Mouse (Mus musculus) lung, embryonic 16.5 days (tissue): ENCODE data around the gene Gm28048. TPM values are rescaled to one million over a fixed set of nuclear protein-coding genes. Genes with fewer than 3 reads are reported as not detected.
A peak's percentile ranks its signal among the peaks of the same experiment; 100 is the strongest.

Experiments used
- ATAC-seq: fragments of 200-750 bp; cut with Nextera tagmentation; 2 replicates; pipeline ENCODE4 v1.8.0; 2017; ENCODE audit warnings: low read depth, mild to moderate bottlenecking, moderate library complexity
- H3K27ac ChIP-seq: fragments of 300-500 bp; sonication (generic); 2 replicates; pipeline ENCODE4 v1.5.1; 2014; ENCODE audit warnings: mild to moderate bottlenecking, control low read depth, low read length
- H3K27me3 ChIP-seq: fragments of 300-500 bp; sonication (generic); 2 replicates; pipeline ENCODE4 v1.6.1; 2014; ENCODE audit warnings: low read depth, low read length, mixed read lengths; ENCODE audit not compliant: control insufficient read depth, insufficient read depth
- H3K36me3 ChIP-seq: fragments of 300-500 bp; sonication (generic); 2 replicates; pipeline ENCODE4 v1.6.1; 2014; ENCODE audit warnings: low read length; ENCODE audit not compliant: control insufficient read depth, insufficient read depth
- H3K4me1 ChIP-seq: fragments of 300-500 bp; sonication (generic); replicated peaks from 2 replicates; pipeline ENCODE4 v1.6.1; 2014; ENCODE audit warnings: low read length, mixed read lengths; ENCODE audit not compliant: control insufficient read depth, insufficient read depth
- H3K4me2 ChIP-seq: fragments of 300-500 bp; sonication (generic); 2 replicates; pipeline ENCODE4 v1.6.1; 2014; ENCODE audit warnings: low read depth, low read length, control low read depth
- H3K4me3 ChIP-seq: fragments of 300-500 bp; sonication (generic); 2 replicates; pipeline ENCODE4 v1.5.1; 2014; ENCODE audit warnings: mild to moderate bottlenecking, low read length, control low read depth
- H3K9ac ChIP-seq: fragments of 300-500 bp; sonication (generic); 2 replicates; pipeline ENCODE4 v1.6.1; 2014; ENCODE audit warnings: low read length, control low read depth
- H3K9me3 ChIP-seq: fragments of 300-500 bp; sonication (generic); 2 replicates; pipeline ENCODE4 v1.6.1; 2016; ENCODE audit warnings: low read length; ENCODE audit not compliant: control insufficient read depth
- WGBS: fragments of 180-500 bp; shearing (Covaris S2); extraction: QIAGEN DNeasy Blood & Tissue Kit; methylation state at CpG from one replicate; pipeline ENCODE4 v1.1.7; 2014; 5-methylcytosine and 5-hydroxymethylcytosine counted together
- polyA plus RNA-seq: library from polyadenylated mRNA; unstranded; fragments of >200 nt; fragmentation: Nextera tagmentation; extraction: Ambion mirVana; gene quantifications from 2 replicates; pipeline ENCODE4 v1.2.1, GENCODE M21; 2015

Gm28048 gene
- polyA plus RNA-seq, 1 experiment from 2014 or later = 13.9 TPM

DNA sequence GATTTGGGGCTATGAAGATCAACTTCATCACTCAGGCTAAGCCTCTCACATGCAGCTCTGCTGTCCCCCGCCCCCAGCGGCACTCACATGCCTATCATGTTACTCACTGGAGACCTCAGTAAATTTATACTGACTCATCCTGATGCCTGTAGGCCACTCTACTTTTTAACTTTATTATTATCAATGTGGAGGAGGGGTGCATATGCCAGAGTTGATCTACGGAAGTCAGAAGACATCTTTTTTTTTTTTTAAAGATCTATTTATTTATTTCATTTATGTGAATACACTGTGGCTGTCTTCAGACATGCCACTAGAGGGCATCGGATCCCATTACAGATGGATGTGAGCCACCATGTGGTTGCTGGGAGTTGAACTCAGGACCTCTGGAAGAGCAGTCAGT is 16.4 kb downstream of the Gm28048 start:
- Histone ChIP-seq H3K9me3 (peaks cover 6% of the 10 kb centered on the region), H3K36me3 (peaks cover 6% of the 10 kb centered on the region; the same call in 1 of the 2 replicates), H3K9ac (no peak overlapping the region), H3K4me2 (no peak overlapping the region), H3K27ac (no peak overlapping the region), H3K27me3 (no peaks in the 10 kb centered on the region), H3K4me3 (no peak overlapping the region), H3K4me1 (no peaks in the 10 kb centered on the region)
- ATAC-seq = no peak
- whole genome bisulfite sequencing = 82% methylated on average over 4 of the region's 4 CpGs

DNA sequence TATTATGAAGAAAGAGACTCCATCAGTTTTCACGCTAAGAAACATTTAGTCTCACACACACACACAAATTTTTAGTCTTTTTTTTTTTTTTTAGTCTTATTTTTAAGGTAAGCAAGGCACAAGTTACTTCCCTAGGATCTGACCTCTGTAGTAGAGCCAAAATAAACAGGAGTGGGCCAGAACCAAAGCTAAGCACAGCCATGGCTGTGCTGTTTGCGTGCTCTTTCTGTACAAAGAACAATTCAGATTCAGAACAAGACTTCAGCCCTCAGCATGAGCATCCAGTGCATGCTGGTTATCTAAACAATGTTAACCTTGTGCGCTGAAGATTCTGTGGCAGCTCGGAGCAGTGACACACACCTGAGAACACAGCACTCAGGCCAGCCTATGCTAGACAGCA is 17.5 kb downstream of the Gm28048 start:
- no peaks in the 10 kb centered on the region for H3K27me3 ChIP-seq
- H3K9ac ChIP-seq = no peak overlapping the region
- 77% methylated on average over 4 of the region's 4 CpGs for WGBS
- H3K27ac ChIP-seq = no peak overlapping the region
- H3K36me3 ChIP-seq = peaks cover 6% of the 10 kb centered on the region; the same call in 1 of the 2 replicates
- H3K9me3 ChIP-seq = peaks cover 6% of the 10 kb centered on the region
- no peak overlapping the region for H3K4me2 ChIP-seq
- H3K4me3 ChIP-seq = no peak overlapping the region
- no peaks in the 10 kb centered on the region for H3K4me1 ChIP-seq
- no peak for ATAC-seq

GRCm38 (mm10) chr11:22962101-22962500 is 19.8 kb downstream of the Gm28048 start:
- 94% methylated on average over 1 of the region's 1 CpGs for WGBS
- Histone ChIP-seq H3K27me3 (no peaks in the 10 kb centered on the region), H3K9ac (no peak overlapping the region), H3K4me3 (no peak overlapping the region), H3K27ac (no peak overlapping the region), H3K4me2 (no peak overlapping the region), H3K36me3 (peaks cover 6% of the 10 kb centered on the region; the same call in 1 of the 2 replicates), H3K4me1 (no peaks in the 10 kb centered on the region), H3K9me3 (peaks cover 2% of the 10 kb centered on the region)
- no peak for ATAC-seq

DNA sequence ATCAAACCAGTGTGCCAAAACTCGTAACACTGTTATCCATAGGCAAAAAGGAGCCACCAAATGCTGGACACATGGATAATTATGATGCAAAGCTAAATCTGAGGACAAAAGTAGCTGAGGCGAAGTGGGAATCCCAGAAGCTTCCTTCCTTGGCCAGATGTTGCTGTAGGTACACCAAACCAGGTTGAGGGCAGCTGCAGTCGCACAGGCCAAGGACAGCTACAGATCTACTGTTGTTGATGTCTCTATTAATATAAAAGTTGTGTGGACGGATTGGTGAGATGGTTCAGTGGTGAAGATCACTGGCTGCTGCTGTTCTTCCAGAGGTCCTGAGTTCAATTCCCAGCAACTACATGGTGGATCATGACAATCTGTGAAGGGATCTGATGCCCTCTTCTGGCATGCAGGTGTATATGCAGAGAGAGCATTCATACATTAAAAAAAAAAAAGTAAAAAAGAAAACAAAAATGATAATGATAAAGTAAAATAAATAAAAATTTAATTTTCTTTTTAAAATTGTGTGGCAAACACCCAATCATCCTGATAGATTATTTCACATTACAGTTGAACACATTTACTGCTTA is 24.0 kb downstream of the Gm28048 start:
- WGBS = 93% methylated on average over 4 of the region's 4 CpGs

GRCm38 (mm10) chr11:22956830-22957229 is 25.1 kb downstream of the Gm28048 start:
- Histone ChIP-seq H3K4me3 (no peak overlapping the region), H3K9me3 (no peaks in the 10 kb centered on the region), H3K36me3 (no peaks in the 10 kb centered on the region), H3K9ac (no peak overlapping the region), H3K4me1 (no peaks in the 10 kb centered on the region), H3K4me2 (no peak overlapping the region), H3K27ac (no peak overlapping the region), H3K27me3 (no peaks in the 10 kb centered on the region)
- ATAC-seq = peak; percentile 73
- 74% methylated on average over 4 of the region's 4 CpGs for WGBS

More for the DNA sequence above, 24.0 kb downstream of the Gm28048 start:
- no peaks in the 10 kb centered on the region for H3K36me3 ChIP-seq
- no peaks in the 10 kb centered on the region for H3K9me3 ChIP-seq
- H3K27me3 ChIP-seq = no peaks in the 10 kb centered on the region
- no peak overlapping the region for H3K4me3 ChIP-seq
- ATAC-seq = no peak
- H3K9ac ChIP-seq = no peak overlapping the region
- no peak overlapping the region for H3K4me2 ChIP-seq
- H3K27ac ChIP-seq = no peak overlapping the region
- H3K4me1 ChIP-seq = no peaks in the 10 kb centered on the region

- H3K4me3 ChIP-seq = no peak overlapping the region
- H3K9me3 ChIP-seq = no peaks in the 10 kb centered on the region
- no peaks in the 10 kb centered on the region for H3K4me1 ChIP-seq
- no peaks in the 10 kb centered on the region for H3K27me3 ChIP-seq
- ATAC-seq = no peak
- no peak overlapping the region for H3K4me2 ChIP-seq
- H3K36me3 ChIP-seq = no peaks in the 10 kb centered on the region
- H3K9ac ChIP-seq = no peak overlapping the region
- WGBS = 92% methylated on average over 6 of the region's 6 CpGs
- no peak overlapping the region for H3K27ac ChIP-seq
These were observed 25.5 kb downstream of the Gm28048 start for GRCm38 (mm10) chr11:22956346-22956745.

GRCm38 (mm10) chr11:22952668-22953067 is 29.2 kb downstream of the Gm28048 start:
- Histone ChIP-seq H3K27ac (no peak overlapping the region), H3K9me3 (no peaks in the 10 kb centered on the region), H3K4me3 (no peak overlapping the region), H3K4me1 (no peaks in the 10 kb centered on the region), H3K36me3 (no peaks in the 10 kb centered on the region), H3K4me2 (no peak overlapping the region), H3K27me3 (no peaks in the 10 kb centered on the region), H3K9ac (no peak overlapping the region)
- WGBS = 85% methylated on average over 7 of the region's 7 CpGs
- no peak for ATAC-seq

GRCm38 (mm10) chr11:22950131-22950530 is 31.8 kb downstream of the Gm28048 start:
- Histone ChIP-seq H3K4me1 (no peaks in the 10 kb centered on the region), H3K4me2 (no peak overlapping the region), H3K4me3 (no peak overlapping the region), H3K9me3 (no peaks in the 10 kb centered on the region), H3K27ac (no peak overlapping the region), H3K36me3 (no peaks in the 10 kb centered on the region), H3K27me3 (no peaks in the 10 kb centered on the region), H3K9ac (no peak overlapping the region)
- 86% methylated on average over 6 of the region's 6 CpGs for WGBS
- no peak for ATAC-seq

GRCm38 (mm10) chr11:22949101-22949500 is 32.8 kb downstream of the Gm28048 start:
- H3K27me3 ChIP-seq = no peaks in the 10 kb centered on the region
- H3K4me3 ChIP-seq = no peak overlapping the region
- no peaks in the 10 kb centered on the region for H3K4me1 ChIP-seq
- no peak for ATAC-seq
- 87% methylated on average over 1 of the region's 1 CpGs for WGBS
- H3K9me3 ChIP-seq = no peaks in the 10 kb centered on the region
- no peaks in the 10 kb centered on the region for H3K36me3 ChIP-seq
- no peak overlapping the region for H3K4me2 ChIP-seq
- H3K27ac ChIP-seq = no peak overlapping the region
- H3K9ac ChIP-seq = no peak overlapping the region

- H3K9ac ChIP-seq = no peak overlapping the region
- no peaks in the 10 kb centered on the region for H3K27me3 ChIP-seq
- no peak overlapping the region for H3K27ac ChIP-seq
- no peaks in the 10 kb centered on the region for H3K4me1 ChIP-seq
- H3K4me3 ChIP-seq = no peak overlapping the region
- ATAC-seq = 0 out of 2 replicates have a peak, but pooled peaks have one; percentile 34
- H3K4me2 ChIP-seq = no peak overlapping the region
- H3K36me3 ChIP-seq = no peaks in the 10 kb centered on the region
- no peaks in the 10 kb centered on the region for H3K9me3 ChIP-seq
- WGBS = 77% methylated on average over 2 of the region's 2 CpGs
These were observed 42.9 kb downstream of the Gm28048 start for GRCm38 (mm10) chr11:22938983-22939382.
